Comparison of ENCODE assay signal across 8 mouse cellular contexts in genomic region chr3:115815571-115816156, GRCm38 (mm10).
DNase-seq lines count a peak whose midpoint lies in the region; ATAC-seq and TF ChIP-seq lines count a peak whose summit lies in the region.

No protein-coding gene starts in this region.

- DNase-seq in hindbrain, embryonic 10.5 days (ENCODE audit: low spot score), result no peak
- DNase-seq in hindbrain, postnatal 0 days (ENCODE audit: low spot score), result no peak
- DNase-seq in heart, adult 9 months (ENCODE audit: low spot score in 2 of 2), result peak; percentile 72 to 76
- peak; percentile 55 for DNase-seq in kidney, postnatal 14 days
- DNase-seq in lung, postnatal 4 days, result peak; percentile 70 to 81
- DNase-seq in thymus, postnatal 25 days, result peak; percentile 68
- DNase-seq in layer of hippocampus, adult 11-12 months (ENCODE audit: low spot score), result no peak
- DNase-seq in left cerebral cortex, postnatal 36 days (ENCODE audit: low spot score in 2 of 2), result no peak

- H3K27me3 ChIP-seq in hindbrain, embryonic 10.5 days (ENCODE audit: insufficient read depth, poor library complexity, severe bottlenecking), result no peaks in the 10 kb centered on the region
- no peaks in the 10 kb centered on the region for H3K27me3 ChIP-seq in hindbrain, postnatal 0 days (ENCODE audit: insufficient read depth, low read length)

- H3K27ac ChIP-seq in hindbrain, embryonic 10.5 days, result 0 out of 2 replicates have a peak overlapping the region, but pooled peaks have one; percentile 29
- H3K27ac ChIP-seq in hindbrain, postnatal 0 days, result no peak overlapping the region

- no peak for ATAC-seq in hindbrain, postnatal 0 days

- H3K9me3 ChIP-seq in hindbrain, embryonic 10.5 days, result no peaks in the 10 kb centered on the region
- no peaks in the 10 kb centered on the region for H3K9me3 ChIP-seq in hindbrain, postnatal 0 days (ENCODE audit: low read length)

- no peaks in the 10 kb centered on the region; the same call in 1 of the 2 replicates for H3K4me1 ChIP-seq in hindbrain, embryonic 10.5 days (replicated peaks)
- H3K4me1 ChIP-seq in hindbrain, postnatal 0 days (ENCODE audit: insufficient read depth, low read length), result no peaks in the 10 kb centered on the region

- 84% methylated on average over 12 of the region's 12 CpGs for WGBS in hindbrain, embryonic 10.5 days
- 81% methylated on average over 12 of the region's 12 CpGs for WGBS in hindbrain, postnatal 0 days

- H3K9ac ChIP-seq in hindbrain, postnatal 0 days (replicated peaks; ENCODE audit: low read length), result no peak overlapping the region

- no peak for TF ChIP-seq CTCF in hindbrain, postnatal 0 days (IDR thresholded peaks at IDR 0.05; ENCODE audit: low read depth)

- H3K4me3 ChIP-seq in hindbrain, embryonic 10.5 days, result no peak overlapping the region
- H3K4me3 ChIP-seq in hindbrain, postnatal 0 days (ENCODE audit: low read length), result no peak overlapping the region

- no peak overlapping the region for H3K4me2 ChIP-seq in hindbrain, postnatal 0 days (ENCODE audit: low read depth, low read length)

- intact Hi-C loops in left cerebral cortex, postnatal 36 days (cut with DNase I), result no loop called here

- H3K36me3 ChIP-seq in hindbrain, embryonic 10.5 days, result no peaks in the 10 kb centered on the region
- no peaks in the 10 kb centered on the region for H3K36me3 ChIP-seq in hindbrain, postnatal 0 days (ENCODE audit: insufficient read depth, low read length)

Comparison
In these comparisons a context has a peak if more than half of its experiments do, and no peak if none do; other contexts are left out.
1. DNase-seq: peak in heart, adult 9 months (2 of 2), kidney, postnatal 14 days (single experiment), lung, postnatal 4 days (2 of 2) and thymus, postnatal 25 days (single experiment); none in hindbrain, embryonic 10.5 days (single experiment), hindbrain, postnatal 0 days (single experiment), layer of hippocampus, adult 11-12 months (single experiment) and left cerebral cortex, postnatal 36 days (0 of 2).